Mouse (Mus musculus): ENCODE measurements at regions not wholly inside any gene's neighbourhood (a gene's known extent, or its start where the extent isn't known, plus 50 kb on each side); places are given as distances from the start of the nearest gene placed in this dataset.

- in situ Hi-C loops (cut with MboI, MseI), result no loop called here
These were observed 70.3 kb downstream of the Matn1 start for GRCm38 (mm10) chr4:131014301-131015081.

GRCm38 (mm10) chr4:131015156-131015555, 71.0 kb downstream of the Matn1 start:
- in situ Hi-C loops (cut with MboI, MseI), result no loop called here

- in situ Hi-C loops (cut with MboI, MseI), result no loop called here
These were observed 79.4 kb downstream of the Matn1 start for GRCm38 (mm10) chr4:131023601-131024000.

- in situ Hi-C loops (cut with MboI, MseI), result loop anchor here in 1 of 2 experiments (25.0 kb wide), 1 partner anchor 649 kb away; no protein-coding TSS in a partner anchor
These were observed 92.1 kb downstream of the Matn1 start for GRCm38 (mm10) chr4:131036292-131036691.

GRCm38 (mm10) chr4:131037179-131037578, 93.0 kb downstream of the Matn1 start:
- in situ Hi-C loops (cut with MboI, MseI), result loop anchor here in 1 of 2 experiments (25.0 kb wide), 1 partner anchor 650 kb away; no protein-coding TSS in a partner anchor

- in situ Hi-C loops (cut with MboI, MseI), result loop anchor here in 1 of 2 experiments (25.0 kb wide), 1 partner anchor 652 kb away; no protein-coding TSS in a partner anchor
These were observed 95.5 kb downstream of the Matn1 start for GRCm38 (mm10) chr4:131039686-131040085.

GRCm38 (mm10) chr4:131041210-131041609, 97.0 kb downstream of the Matn1 start:
- in situ Hi-C loops (cut with MboI, MseI), result loop anchor here in 1 of 2 experiments (25.0 kb wide), 1 partner anchor 654 kb away; no protein-coding TSS in a partner anchor

GRCm38 (mm10) chr4:131046101-131046500, 101.9 kb downstream of the Matn1 start:
- in situ Hi-C loops (cut with MboI, MseI), result loop anchor here in 1 of 2 experiments (25.0 kb wide), 1 partner anchor 659 kb away; no protein-coding TSS in a partner anchor

- in situ Hi-C loops (cut with MboI, MseI), result loop anchor here in 1 of 2 experiments (25.0 kb wide), 1 partner anchor 660 kb away; no protein-coding TSS in a partner anchor
These were observed 102.9 kb downstream of the Matn1 start for GRCm38 (mm10) chr4:131046969-131047650.

- in situ Hi-C loops (cut with MboI, MseI), result no loop called here
These were observed 112.1 kb downstream of the Matn1 start for GRCm38 (mm10) chr4:131056293-131056692.

- in situ Hi-C loops (cut with MboI, MseI), result no loop called here
These were observed 115.4 kb downstream of the Matn1 start for GRCm38 (mm10) chr4:131059572-131059971.

- in situ Hi-C loops (cut with MboI, MseI), result no loop called here
These were observed 116.1 kb downstream of the Matn1 start for GRCm38 (mm10) chr4:131060191-131060680.

- in situ Hi-C loops (cut with MboI, MseI), result no loop called here
These were observed 116.5 kb downstream of the Matn1 start for GRCm38 (mm10) chr4:131060706-131061105.

- in situ Hi-C loops (cut with MboI, MseI), result no loop called here
These were observed 118.4 kb downstream of the Matn1 start for GRCm38 (mm10) chr4:131062592-131062991.

- in situ Hi-C loops (cut with MboI, MseI), result no loop called here
These were observed 122.2 kb downstream of the Matn1 start for GRCm38 (mm10) chr4:131066186-131066939.

- in situ Hi-C loops (cut with MboI, MseI), result no loop called here
These were observed 126.4 kb downstream of the Matn1 start for GRCm38 (mm10) chr4:131070566-131070965.

GRCm38 (mm10) chr4:131072623-131073022, 128.4 kb downstream of the Matn1 start:
- in situ Hi-C loops (cut with MboI, MseI), result no loop called here

GRCm38 (mm10) chr4:131073420-131073819, 129.2 kb downstream of the Matn1 start:
- in situ Hi-C loops (cut with MboI, MseI), result no loop called here

GRCm38 (mm10) chr4:131075326-131075932, 131.2 kb downstream of the Matn1 start:
- in situ Hi-C loops (cut with MboI, MseI), result no loop called here

GRCm38 (mm10) chr4:131076628-131077027, 132.4 kb downstream of the Matn1 start:
- in situ Hi-C loops (cut with MboI, MseI), result no loop called here

GRCm38 (mm10) chr4:131080113-131080512, 135.9 kb downstream of the Matn1 start:
- in situ Hi-C loops (cut with MboI, MseI), result no loop called here
